ENCODE assay signal across 1 mouse cellular context in the genomic region with DNA sequence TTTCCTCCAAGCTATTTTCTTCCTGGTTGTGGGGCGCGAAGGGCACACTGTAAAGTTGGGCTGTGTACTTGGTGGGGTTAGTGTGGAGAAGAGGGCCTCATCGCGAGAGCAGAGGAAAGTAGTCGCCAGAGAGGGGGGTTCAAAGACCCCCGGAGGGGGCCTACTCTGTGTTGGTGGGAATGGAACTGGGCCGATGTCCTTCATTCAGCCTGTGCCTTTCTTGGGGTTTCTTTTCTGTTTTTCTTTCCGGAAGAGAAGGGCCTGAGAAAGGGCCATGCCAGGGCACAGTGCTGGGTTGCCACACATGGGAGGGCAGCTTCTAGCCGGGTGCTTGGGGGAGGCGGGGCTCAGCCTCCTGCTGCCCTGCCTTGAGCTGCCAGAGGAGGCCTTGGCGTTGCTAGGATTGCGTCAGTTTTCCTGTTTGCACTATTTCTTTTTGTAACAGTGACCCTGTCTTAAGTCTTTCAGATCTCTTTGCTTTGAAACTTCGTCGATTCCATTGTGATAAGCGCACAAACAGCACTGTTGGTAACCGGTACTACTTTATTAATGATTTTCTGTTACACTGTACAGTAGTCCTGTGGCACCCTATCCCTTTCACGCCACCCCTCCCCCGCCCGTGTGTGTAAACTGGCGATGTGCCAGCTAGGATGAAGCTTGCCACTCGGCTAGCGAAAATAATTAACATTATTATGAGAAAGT.
TF ChIP-seq lines count a peak whose summit lies in the region.

No protein-coding gene starts in this region.

TF ChIP-seq in MEL, 35 proteins besides CTCF, POLR2A, EP300 and RAD21 (continued from another document):
- TF ChIP-seq BHLHE40 (IDR thresholded peaks at IDR 0.05; ENCODE audit: borderline replicate concordance, low read depth, low read length), result no peak
- no peak for TF ChIP-seq MAFK (IDR thresholded peaks at IDR 0.05; ENCODE audit: borderline replicate concordance, low read depth, low read length)
- no peak for TF ChIP-seq CHD1 (IDR thresholded peaks at IDR 0.05; ENCODE audit: low read depth, low read length)
- no peak for TF ChIP-seq ZKSCAN1 (IDR thresholded peaks at IDR 0.05; ENCODE audit: low read depth, low read length)
- no peak for TF ChIP-seq POLR2AphosphoS5 (IDR thresholded peaks at IDR 0.05; ENCODE audit: borderline replicate concordance, low read depth, low read length)
- no peak for TF ChIP-seq USF1 (IDR thresholded peaks at IDR 0.05; ENCODE audit: low read depth, low read length)
- TF ChIP-seq ZNF384 (IDR thresholded peaks at IDR 0.05; ENCODE audit: low read depth, low read length), result no peak
- TF ChIP-seq ELF1 (IDR thresholded peaks at IDR 0.05; ENCODE audit: low read depth, low read length), result no peak; the same call in 1 of the 2 replicates
- no peak for TF ChIP-seq POLR2AphosphoS2 (IDR thresholded peaks at IDR 0.05; ENCODE audit: low read length)
- peak; percentile 51; the same call in 1 of the 2 replicates for TF ChIP-seq TCF12 (IDR thresholded peaks at IDR 0.05; ENCODE audit: low read depth, low read length)
